Mouse (Mus musculus) lung, adult 2 months (tissue): ENCODE data around the gene Slc13a2.

Experiments used
- CTCF ChIP-seq: fragments of 200-500 bp; IDR thresholded peaks from 2 replicates; pipeline ENCODE4 v1.5.1; 2011; ENCODE audit warnings: mild to moderate bottlenecking, low read length, control low read depth; ENCODE audit not compliant: insufficient read depth
- POLR2A ChIP-seq: fragments of 200-500 bp; IDR thresholded peaks from 2 replicates; pipeline ENCODE4 v1.6.1; 2011; ENCODE audit warnings: low read depth, mild to moderate bottlenecking, control low read depth, low read length, borderline replicate concordance; ENCODE audit errors: extremely low read depth

- TF ChIP-seq CTCF (no peak), POLR2A (no peak)
Observed at GRCm38 (mm10) chr11:78412324-78412850, 9.6 kb downstream of the Slc13a2 start.
